Mouse (Mus musculus): ENCODE measurements around the gene Milr1. TPM values are rescaled to one million over a fixed set of nuclear protein-coding genes. Genes with fewer than 3 reads are reported as not detected.
"Not testable (repeated sequence)": the region's sequence is repeated elsewhere in the genome, so short reads cannot be mapped to it uniquely, and the experiment has no call there.

Gene Milr1
- polyA plus RNA-seq, 1 experiment from 2014 or later, result 0.46 TPM

GRCm38 (mm10) chr11:106737178-106737621 lies 13.8 kb upstream of the Milr1 start:
- 9% methylated on average over 12 of the region's 12 CpGs for WGBS
- ATAC-seq (ENCODE audit: low FRiP score), result no peak
- Histone ChIP-seq H3K4me2 (0 out of 2 replicates have a peak overlapping the region, but pooled peaks have one; percentile 19), H3K27ac (replicated peaks) (peak overlapping the region; percentile 80), H3K36me3 (no peaks in the 10 kb centered on the region), H3K9me3 (replicated peaks) (no peaks in the 10 kb centered on the region), H3K4me3 (replicated peaks) (no peak overlapping the region), H3K9ac (replicated peaks) (peak overlapping the region; percentile 28; the same call in 1 of the 2 replicates), H3K27me3 (replicated peaks) (no peaks in the 10 kb centered on the region), H3K4me1 (peaks cover 24% of the 10 kb centered on the region)

DNA sequence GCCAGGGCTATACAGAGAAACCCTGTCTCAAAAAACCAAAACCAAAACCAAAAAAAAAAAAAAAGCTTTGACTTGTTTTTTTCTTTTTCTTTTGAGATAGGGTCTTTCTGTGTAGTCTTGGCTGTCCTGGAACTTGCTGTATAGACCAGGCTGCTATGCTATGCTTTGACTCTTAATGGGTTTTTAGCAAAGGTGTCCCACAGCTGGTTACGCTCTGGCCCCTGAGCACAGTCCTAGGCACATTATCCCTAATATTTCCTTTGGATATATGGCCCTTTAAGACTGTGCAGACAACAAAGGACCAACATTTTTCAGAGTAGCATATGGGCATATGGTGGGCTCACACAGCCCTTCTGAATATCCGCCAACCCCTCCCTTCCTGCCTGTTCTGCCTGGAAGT lies 11.9 kb upstream of the Milr1 start:
- 98% methylated on average over 2 of the region's 2 CpGs for WGBS
- ATAC-seq (ENCODE audit: low FRiP score), result no peak

GRCm38 (mm10) chr11:106740724-106741123 lies 10.3 kb upstream of the Milr1 start:
- H3K9ac ChIP-seq (replicated peaks); H3K27ac ChIP-seq (replicated peaks); H3K9me3 ChIP-seq (replicated peaks); H3K4me3 ChIP-seq (replicated peaks); ATAC-seq (ENCODE audit: low FRiP score); H3K27me3 ChIP-seq (replicated peaks); H3K4me2 ChIP-seq; H3K36me3 ChIP-seq: not testable (repeated sequence)
- 77% methylated on average over 8 of the region's 8 CpGs for WGBS
- peaks cover 24% of the 10 kb centered on the region for H3K4me1 ChIP-seq

More for the DNA sequence above, 11.9 kb upstream of the Milr1 start:
- Histone ChIP-seq H3K27ac (replicated peaks) (no peak overlapping the region), H3K4me1 (peaks cover 24% of the 10 kb centered on the region), H3K9me3 (replicated peaks) (no peaks in the 10 kb centered on the region), H3K27me3 (replicated peaks) (no peaks in the 10 kb centered on the region), H3K36me3 (no peaks in the 10 kb centered on the region), H3K4me2 (no peak overlapping the region), H3K4me3 (replicated peaks) (no peak overlapping the region), H3K9ac (replicated peaks) (no peak overlapping the region)

DNA sequence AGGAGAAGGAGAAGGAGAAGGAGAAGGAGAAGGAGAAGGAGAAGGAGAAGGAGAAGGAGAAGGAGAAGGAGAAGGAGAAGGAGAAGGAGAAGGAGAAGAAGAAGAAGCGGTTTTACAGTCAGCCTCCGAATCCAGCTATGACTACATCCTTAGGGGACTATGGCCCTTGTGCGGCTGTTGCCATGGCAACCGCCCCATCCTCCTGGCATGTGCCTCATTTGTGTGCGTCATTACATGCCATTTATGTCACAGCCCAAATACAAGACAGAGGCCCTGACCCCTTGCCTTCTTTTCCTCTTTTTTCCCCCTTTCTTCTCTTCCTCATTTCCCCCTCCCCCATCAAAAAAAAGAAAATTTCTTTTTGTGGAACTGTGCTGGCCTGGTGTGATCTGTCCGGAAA lies 9.8 kb upstream of the Milr1 start:
- Histone ChIP-seq H3K9ac (replicated peaks) (no peak overlapping the region), H3K4me3 (replicated peaks) (no peak overlapping the region), H3K27me3 (replicated peaks) (no peaks in the 10 kb centered on the region), H3K36me3 (no peaks in the 10 kb centered on the region), H3K4me1 (peaks cover 20% of the 10 kb centered on the region), H3K4me2 (no peak overlapping the region), H3K27ac (replicated peaks) (no peak overlapping the region), H3K9me3 (replicated peaks) (no peaks in the 10 kb centered on the region)
- ATAC-seq (ENCODE audit: low FRiP score), result no peak
- 34% methylated on average over 6 of the region's 6 CpGs for WGBS

GRCm38 (mm10) chr11:106741826-106742225 lies 9.2 kb upstream of the Milr1 start:
- H3K36me3 ChIP-seq, result no peaks in the 10 kb centered on the region
- no peak overlapping the region for H3K27ac ChIP-seq (replicated peaks)
- ATAC-seq (ENCODE audit: low FRiP score), result no peak
- WGBS, result 90% methylated on average over 3 of the region's 3 CpGs
- no peak overlapping the region for H3K4me3 ChIP-seq (replicated peaks)
- no peak overlapping the region for H3K9ac ChIP-seq (replicated peaks)
- H3K9me3 ChIP-seq (replicated peaks), result no peaks in the 10 kb centered on the region
- no peaks in the 10 kb centered on the region for H3K27me3 ChIP-seq (replicated peaks)
- H3K4me2 ChIP-seq, result no peak overlapping the region
- H3K4me1 ChIP-seq, result peaks cover 14% of the 10 kb centered on the region

DNA sequence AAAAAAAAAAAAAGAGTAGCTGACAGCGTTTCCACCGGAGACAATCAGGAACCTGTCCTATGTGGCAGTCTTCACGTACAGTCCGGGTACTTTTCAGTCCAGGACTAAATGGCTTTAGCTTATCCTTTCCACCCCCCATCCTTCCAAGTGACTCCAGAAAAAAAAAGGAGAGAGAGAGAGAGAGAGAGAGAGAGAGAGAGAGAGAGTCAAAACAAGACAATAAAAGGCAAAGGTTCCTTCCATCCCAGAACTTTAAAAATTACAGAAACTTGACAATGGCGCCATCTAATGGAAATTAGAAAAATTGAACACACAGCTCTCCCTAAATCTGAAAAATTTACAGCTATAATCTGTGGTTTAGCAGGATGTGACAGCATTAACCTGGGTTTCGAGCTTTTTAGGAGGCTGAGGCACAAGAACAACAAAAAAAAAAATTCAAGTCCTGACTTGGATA lies 8.6 kb upstream of the Milr1 start:
- H3K36me3 ChIP-seq, result no peaks in the 10 kb centered on the region
- no peaks in the 10 kb centered on the region for H3K9me3 ChIP-seq (replicated peaks)
- H3K4me1 ChIP-seq, result peaks cover 8% of the 10 kb centered on the region
- no peak overlapping the region for H3K4me3 ChIP-seq (replicated peaks)
- 48% methylated on average over 6 of the region's 6 CpGs for WGBS
- ATAC-seq (ENCODE audit: low FRiP score), result no peak
- H3K27ac ChIP-seq (replicated peaks), result no peak overlapping the region
- no peak overlapping the region for H3K9ac ChIP-seq (replicated peaks)
- H3K27me3 ChIP-seq (replicated peaks), result no peaks in the 10 kb centered on the region
- no peak overlapping the region for H3K4me2 ChIP-seq

GRCm38 (mm10) chr11:106744949-106745348 lies 6.1 kb upstream of the Milr1 start:
- Histone ChIP-seq H3K4me3 (replicated peaks) (no peak overlapping the region), H3K36me3 (no peaks in the 10 kb centered on the region), H3K4me2 (no peak overlapping the region), H3K27ac (replicated peaks) (no peak overlapping the region), H3K9ac (replicated peaks) (no peak overlapping the region), H3K4me1 (peaks cover 4% of the 10 kb centered on the region), H3K27me3 (replicated peaks) (no peaks in the 10 kb centered on the region), H3K9me3 (replicated peaks) (no peaks in the 10 kb centered on the region)
- WGBS, result 92% methylated on average over 5 of the region's 5 CpGs
- ATAC-seq (ENCODE audit: low FRiP score), result no peak

DNA sequence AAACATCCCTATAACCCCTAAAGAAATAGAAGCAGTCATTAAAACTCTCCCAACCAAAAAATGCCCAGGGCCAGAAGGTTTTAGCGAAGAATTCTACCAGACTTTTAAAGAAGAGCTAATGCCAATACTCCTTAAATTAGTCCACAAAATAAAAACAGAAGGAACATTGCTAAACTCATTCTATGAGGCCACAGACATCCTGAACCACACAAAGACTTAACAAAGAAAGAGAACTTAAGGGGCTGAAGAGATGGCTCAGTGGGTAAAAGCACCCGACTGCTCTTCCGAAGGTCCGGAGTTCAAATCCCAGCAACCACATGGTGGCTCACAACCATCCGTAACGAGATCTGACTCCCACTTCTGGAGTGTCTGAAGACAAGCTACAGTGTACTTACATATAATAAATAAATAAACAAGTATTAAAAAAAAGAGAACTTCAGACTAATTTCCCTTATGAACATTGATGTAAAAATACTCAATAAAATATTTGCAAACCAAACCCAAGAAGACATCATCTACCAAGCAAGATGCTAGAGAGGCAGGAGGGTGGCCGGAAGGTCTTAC lies 1.4 kb upstream of the Milr1 start:
- H3K9ac ChIP-seq (replicated peaks); H3K4me3 ChIP-seq (replicated peaks); H3K36me3 ChIP-seq; H3K4me1 ChIP-seq; H3K27me3 ChIP-seq (replicated peaks); H3K27ac ChIP-seq (replicated peaks); H3K9me3 ChIP-seq (replicated peaks); H3K4me2 ChIP-seq; ATAC-seq (ENCODE audit: low FRiP score): not testable (repeated sequence)
- 98% methylated on average over 7 of the region's 7 CpGs for WGBS

GRCm38 (mm10) chr11:106750121-106750751 lies 790 bp upstream of the Milr1 start, which contains the start of gene Pecam1:
TSS of gene Pecam1 (minus strand) at chr11:106750628.
- H3K27ac ChIP-seq (replicated peaks), result no peak within 1 kb of the TSS
- WGBS, result 88% methylated on average over 13 of the region's 13 CpGs

GRCm38 (mm10) chr11:106752103-106752502 lies 1.1 kb downstream of the Milr1 start:
- 91% methylated on average over 7 of the region's 7 CpGs for WGBS
- no peak for ATAC-seq (ENCODE audit: low FRiP score)

More at GRCm38 (mm10) chr11:106750121-106750751, 790 bp upstream of the Milr1 start, which contains the start of gene Pecam1:
- no peak within 1 kb of the TSS for H3K9ac ChIP-seq (replicated peaks)
- no peaks in the 10 kb centered on the region for H3K27me3 ChIP-seq (replicated peaks)
- no peak for ATAC-seq (ENCODE audit: low FRiP score)
- H3K36me3 ChIP-seq, result no peaks in the 10 kb centered on the region
- H3K4me3 ChIP-seq (replicated peaks), result no peak within 1 kb of the TSS
- no peak within 1 kb of the TSS for H3K4me2 ChIP-seq
- no peaks in the 10 kb centered on the region for H3K9me3 ChIP-seq (replicated peaks)
- H3K4me1 ChIP-seq, result no peaks in the 10 kb centered on the region

DNA sequence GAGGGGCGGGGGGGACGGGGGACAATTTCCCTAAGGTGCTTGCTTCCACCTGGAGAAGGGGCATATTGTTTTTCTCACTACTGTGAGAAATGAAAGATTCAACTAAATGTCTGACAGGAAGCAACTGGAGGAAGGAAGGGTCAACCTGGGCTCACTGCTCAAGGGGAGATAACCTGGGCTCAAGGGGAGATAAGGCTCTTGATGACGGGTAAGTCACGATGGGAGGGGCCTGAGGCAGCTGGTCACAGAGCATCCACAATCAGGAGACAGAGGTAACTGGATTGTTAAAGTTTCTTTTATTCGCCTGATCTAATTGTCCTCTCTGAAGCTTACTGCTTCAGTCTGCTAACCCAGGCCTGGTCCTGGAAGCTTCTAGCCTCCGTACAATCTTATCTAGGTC lies 2.3 kb downstream of the Milr1 start:
- Histone ChIP-seq H3K36me3 (no peaks in the 10 kb centered on the region), H3K27me3 (replicated peaks) (no peaks in the 10 kb centered on the region), H3K4me3 (replicated peaks) (no peak overlapping the region), H3K9ac (replicated peaks) (no peak overlapping the region), H3K4me2 (no peak overlapping the region), H3K9me3 (replicated peaks) (no peaks in the 10 kb centered on the region), H3K4me1 (no peaks in the 10 kb centered on the region), H3K27ac (replicated peaks) (no peak overlapping the region)
- no peak for ATAC-seq (ENCODE audit: low FRiP score)
- WGBS, result 88% methylated on average over 6 of the region's 6 CpGs

More at GRCm38 (mm10) chr11:106752103-106752502, 1.1 kb downstream of the Milr1 start:
- no peaks in the 10 kb centered on the region for H3K27me3 ChIP-seq (replicated peaks)
- no peak overlapping the region for H3K4me2 ChIP-seq
- H3K9ac ChIP-seq (replicated peaks), result no peak overlapping the region
- H3K36me3 ChIP-seq, result no peaks in the 10 kb centered on the region
- no peak overlapping the region for H3K4me3 ChIP-seq (replicated peaks)
- H3K4me1 ChIP-seq, result no peaks in the 10 kb centered on the region
- no peak overlapping the region for H3K27ac ChIP-seq (replicated peaks)
- H3K9me3 ChIP-seq (replicated peaks), result no peaks in the 10 kb centered on the region

DNA sequence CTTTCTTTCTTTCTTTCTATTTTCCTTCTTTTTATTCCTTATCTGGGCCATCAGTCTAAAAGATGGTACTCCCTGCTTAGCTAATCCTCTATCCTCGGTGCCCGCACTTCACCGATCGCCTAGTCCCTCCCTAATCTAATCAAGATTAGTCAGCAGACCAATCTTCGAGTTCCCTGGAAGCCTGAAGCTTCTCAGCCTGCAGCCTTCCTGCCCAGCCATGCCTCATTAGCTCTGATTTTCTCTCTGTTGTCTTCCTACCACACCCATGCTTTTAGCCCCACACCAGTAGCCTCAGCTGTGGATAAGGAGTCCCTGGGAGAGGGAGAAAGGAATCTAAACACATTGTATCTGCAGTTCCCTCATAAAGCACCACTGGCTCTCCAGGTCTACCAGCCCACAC lies 4.6 kb downstream of the Milr1 start:
- no peak overlapping the region for H3K9ac ChIP-seq (replicated peaks)
- no peak overlapping the region for H3K4me3 ChIP-seq (replicated peaks)
- no peaks in the 10 kb centered on the region for H3K9me3 ChIP-seq (replicated peaks)
- no peaks in the 10 kb centered on the region for H3K27me3 ChIP-seq (replicated peaks)
- no peak overlapping the region for H3K27ac ChIP-seq (replicated peaks)
- 72% methylated on average over 5 of the region's 5 CpGs for WGBS
- H3K4me2 ChIP-seq, result no peak overlapping the region
- H3K4me1 ChIP-seq, result no peaks in the 10 kb centered on the region
- no peak for ATAC-seq (ENCODE audit: low FRiP score)
- H3K36me3 ChIP-seq, result no peaks in the 10 kb centered on the region

All from neural tube, embryonic 15.5 days (tissue).